In genomic region chr9:20367311-20367710, GRCm38 (mm10) we compare ENCODE assay signal across 28 mouse cellular contexts. TPM values are rescaled to one million over a fixed set of nuclear protein-coding genes. Genes with fewer than 3 reads are reported as not detected.
DNase-seq lines count a peak whose midpoint lies in the region; ATAC-seq and TF ChIP-seq lines count a peak whose summit lies in the region.
"Had no signal": no experiment of that assay in that cellular context is flagged by ENCODE, and none has a peak within 500 bp of the region (broad histone marks: within the 10 kb centered on the region; RNA-seq: fewer than 3 reads in every experiment).

No protein-coding gene starts in this region.

- no peak overlapping the region for H3K9ac ChIP-seq in heart, embryonic 11.5 days (ENCODE audit: low read depth, low read length)
- H3K9ac ChIP-seq in forebrain, postnatal 0 days = no peak overlapping the region
- H3K9ac ChIP-seq in hindbrain, embryonic 14.5 days = no peak overlapping the region

- TF ChIP-seq CTCF in forebrain, postnatal 0 days (IDR thresholded peaks at IDR 0.05; ENCODE audit: low read depth) = no peak
- no peak for TF ChIP-seq CTCF in lung, adult 2 months (IDR thresholded peaks at IDR 0.05; ENCODE audit: insufficient read depth, low read length)

- H3K4me3 ChIP-seq in heart, embryonic 11.5 days (ENCODE audit: low read depth, low read length) = no peak overlapping the region
- H3K4me3 ChIP-seq in forebrain, postnatal 0 days (ENCODE audit: low read depth, low read length) = no peak overlapping the region
- H3K4me3 ChIP-seq in hindbrain, embryonic 14.5 days (replicated peaks; ENCODE audit: low read length) = no peak overlapping the region
- no peak overlapping the region for H3K4me3 ChIP-seq in lung, adult 2 months (replicated peaks; ENCODE audit: extremely low read depth, low read depth, low read length)

- DNase-seq in heart, adult 11 months = peak; percentile 16
- DNase-seq in 3T3-L1 (ENCODE audit: low read depth, low spot score) (peak; percentile 90), MN1 (ENCODE audit: low spot score) (peak; percentile 15), NIH3T3 (ENCODE audit: low read depth) (peak; percentile 52)
- DNase-seq in forebrain, postnatal 0 days = no peak
- no peak for DNase-seq in hindbrain, embryonic 14.5 days (ENCODE audit: low spot score)
- DNase-seq in lung, adult 2 months = no peak
- DNase-seq: adrenal gland, adult 2 months; adrenal gland, adult 8-10 months; adrenal gland, postnatal 10 days; adrenal gland, postnatal 14 days; adrenal gland, postnatal 25 days; adrenal gland, postnatal 36 days; B cell, adult 2 months; cerebellum, adult 11 months; cerebellum, adult 11-12 months; cerebellum, adult 18-20 months; cerebellum, adult 2 months; cerebellum, adult 8-10 months had no signal

- no peak for TF ChIP-seq POLR2A in lung, adult 2 months (IDR thresholded peaks at IDR 0.05; ENCODE audit: borderline replicate concordance, extremely low read depth, low read depth, low read length)

- H3K4me1 ChIP-seq in heart, embryonic 11.5 days (ENCODE audit: control insufficient read depth, insufficient read depth, low read length) = no peaks in the 10 kb centered on the region
- no peaks in the 10 kb centered on the region for H3K4me1 ChIP-seq in forebrain, postnatal 0 days (ENCODE audit: insufficient read depth)
- no peaks in the 10 kb centered on the region for H3K4me1 ChIP-seq in hindbrain, embryonic 14.5 days (replicated peaks; ENCODE audit: control insufficient read depth, insufficient read depth, low read length)
- H3K4me1 ChIP-seq in lung, adult 2 months (ENCODE audit: control insufficient read depth, insufficient read depth, low read length) = no peaks in the 10 kb centered on the region

- H3K36me3 ChIP-seq in heart, embryonic 11.5 days (ENCODE audit: control insufficient read depth, insufficient read depth, low read length) = no peaks in the 10 kb centered on the region
- H3K36me3 ChIP-seq in forebrain, postnatal 0 days (ENCODE audit: insufficient read depth) = 0 out of 2 replicates have a peak, but pooled peaks cover 5% of the 10 kb centered on the region
- no peaks in the 10 kb centered on the region; the same call in 1 of the 2 replicates for H3K36me3 ChIP-seq in hindbrain, embryonic 14.5 days (replicated peaks; ENCODE audit: control insufficient read depth, insufficient read depth)

- no peak overlapping the region for H3K4me2 ChIP-seq in heart, embryonic 11.5 days
- H3K4me2 ChIP-seq in forebrain, postnatal 0 days (ENCODE audit: low read depth) = no peak overlapping the region
- H3K4me2 ChIP-seq in hindbrain, embryonic 14.5 days (replicated peaks) = no peak overlapping the region

- peaks cover 2% of the 10 kb centered on the region; the same call in 1 of the 2 replicates for H3K9me3 ChIP-seq in heart, embryonic 11.5 days (replicated peaks; ENCODE audit: control insufficient read depth, low read length)
- H3K9me3 ChIP-seq in forebrain, postnatal 0 days (ENCODE audit: low read length) = peaks cover 30% of the 10 kb centered on the region
- peaks cover 44% of the 10 kb centered on the region for H3K9me3 ChIP-seq in hindbrain, embryonic 14.5 days (ENCODE audit: control insufficient read depth, low read length)

- 81% methylated on average over 2 of the region's 2 CpGs for WGBS in heart, embryonic 11.5 days (ENCODE audit: insufficient replicate concordance)
- WGBS in forebrain, postnatal 0 days = over 99% methylated on average over 2 of the region's 2 CpGs
- WGBS in hindbrain, embryonic 14.5 days = 93% methylated on average over 2 of the region's 2 CpGs
- WGBS in lung, adult 2 months = 93% methylated on average over 2 of the region's 2 CpGs

- no peaks in the 10 kb centered on the region for H3K27me3 ChIP-seq in heart, embryonic 11.5 days (ENCODE audit: control insufficient read depth, insufficient read depth, low read length)
- H3K27me3 ChIP-seq in forebrain, postnatal 0 days (ENCODE audit: insufficient read depth, low read length) = no peaks in the 10 kb centered on the region
- H3K27me3 ChIP-seq in hindbrain, embryonic 14.5 days (ENCODE audit: control insufficient read depth, insufficient read depth, low read length) = no peaks in the 10 kb centered on the region
- H3K27me3 ChIP-seq: CH12.LX, Patski had no signal

- no peak for ATAC-seq in heart, embryonic 11.5 days (replicated peaks; ENCODE audit: insufficient number of reproducible peaks, low FRiP score, low TSS enrichment)
- ATAC-seq in forebrain, postnatal 0 days = no peak
- no peak for ATAC-seq in hindbrain, embryonic 14.5 days (ENCODE audit: low FRiP score)
- ATAC-seq: activated CD4-positive, CD25-positive, alpha-beta regulatory T cell, adult 4 months; CD4-positive, CD25-positive, alpha-beta regulatory T cell, adult 4 months; Patski had no signal

- H3K27ac ChIP-seq in heart, embryonic 11.5 days (ENCODE audit: low read depth, low read length) = no peak overlapping the region
- no peak overlapping the region for H3K27ac ChIP-seq in forebrain, postnatal 0 days (ENCODE audit: low read depth, low read length)
- H3K27ac ChIP-seq in hindbrain, embryonic 14.5 days = no peak overlapping the region

RNA-seq across cellular contexts. Expression of gene Zfp560, which starts 17.7 kb away (rescaled TPM):
- 26.0 and 27.0 TPM in 2 replicates for polyA plus RNA-seq in heart, embryonic 11.5 days (2014; fragmentation: Nextera tagmentation; extraction: Ambion mirVana)
- 51.3 and 55.8 TPM in 2 replicates for total RNA-seq in forebrain, postnatal 0 days (2014; rRNA removed)
- 88.3 and 119 TPM in 2 replicates for polyA plus RNA-seq in forebrain, postnatal 0 days (2015; fragmentation: Nextera tagmentation; extraction: Ambion mirVana)
- polyA plus RNA-seq in hindbrain, embryonic 14.5 days (2014; fragmentation: Nextera tagmentation; extraction: Ambion mirVana) = 40.5 and 44.3 TPM in 2 replicates
- polyA plus RNA-seq in lung, adult 2 months (2012; rRNA removed) = 3.3 and 5.4 TPM in 2 replicates

RNA-seq across cellular contexts. Expression of gene Olfr18, which starts 31.4 kb away (rescaled TPM):
- polyA plus RNA-seq in heart, embryonic 11.5 days (2014; fragmentation: Nextera tagmentation; extraction: Ambion mirVana) = 0.10 TPM in 1 of 2 replicates, not detected in the other
- total RNA-seq in forebrain, postnatal 0 days (2014; rRNA removed) = 0.10 TPM in 1 of 2 replicates, not detected in the other
- 0.13 TPM in 1 of 2 replicates, not detected in the other for polyA plus RNA-seq in forebrain, postnatal 0 days (2015; fragmentation: Nextera tagmentation; extraction: Ambion mirVana)
- not detected in 2 replicates for polyA plus RNA-seq in hindbrain, embryonic 14.5 days (2014; fragmentation: Nextera tagmentation; extraction: Ambion mirVana)
- polyA plus RNA-seq in lung, adult 2 months (2012; rRNA removed) = not detected in 2 replicates
- total RNA-seq: adrenal gland, adult 18-20 months; adrenal gland, adult 2 months; adrenal gland, adult 8-10 months; adrenal gland, postnatal 10 days; adrenal gland, postnatal 14 days; adrenal gland, postnatal 25 days; adrenal gland, postnatal 36 days; CH12.LX; MEL had no signal
- polyA plus RNA-seq: activated CD4-positive, CD25-positive, alpha-beta regulatory T cell, adult 4 months; adrenal gland, adult 2 months; C2C12; CD4-positive, CD25-positive, alpha-beta regulatory T cell, adult 4 months; G1E; Patski had no signal

Comparison
In these comparisons a context has a peak if more than half of its experiments do, and no peak if none do; other contexts are left out.
1. DNase-seq: peak in heart, adult 11 months (single experiment), 3T3-L1 (single experiment), MN1 (single experiment) and NIH3T3 (single experiment); none in forebrain, postnatal 0 days (single experiment), hindbrain, embryonic 14.5 days (single experiment) and lung, adult 2 months (single experiment).